Mouse (Mus musculus): ENCODE measurements around the gene Oca2.

- TF ChIP-seq CTCF (conservative IDR thresholded peaks at IDR 0.05; ENCODE audit: low read length) (no peak), NANOG (IDR thresholded peaks at IDR 0.05; ENCODE audit: borderline replicate concordance, low read length) (no peak)
Measured at GRCm38 (mm10) chr7:56356658-56357342, 117.2 kb downstream of the Oca2 start.

Data from E14TG2a.4 (cell line).